Mouse (Mus musculus) left cerebral cortex, postnatal 4 days (tissue): ENCODE results near the gene Dnajc28. TPM values are rescaled to one million over a fixed set of nuclear protein-coding genes. Genes with fewer than 3 reads are reported as not detected.

Experiments used
- DNase-seq: peaks from one replicate; pipeline ENCODE4 v3.0.0-alpha.2; 2022
- intact Hi-C: fragments of 180-260 bp; cut with DNase I; formaldehyde crosslinking; loops from one replicate; pipeline ENCODE4 v1.15.1; 2025
- total RNA-seq, 2 experiments: library from RNA; stranded (reverse); gene quantifications; 2 replicates each; pipeline ENCODE4 v1.2.3; 2021

The Dnajc28 gene
- total RNA-seq, 2 experiments from 2014 or later = 1.8 to 2.8 TPM

- DNase-seq = peak; percentile 86
- intact Hi-C loops = no loop called here
These were observed 23.8 kb downstream of the Dnajc28 start for GRCm38 (mm10) chr16:91595076-91595475.

GRCm38 (mm10) chr16:91593262-91593661 lies 25.6 kb downstream of the Dnajc28 start:
- DNase-seq = no peak
- intact Hi-C loops = no loop called here

GRCm38 (mm10) chr16:91592162-91592561 lies 26.7 kb downstream of the Dnajc28 start:
- intact Hi-C loops = no loop called here
- no peak for DNase-seq

GRCm38 (mm10) chr16:91588703-91589102 lies 30.1 kb downstream of the Dnajc28 start:
- intact Hi-C loops = no loop called here
- DNase-seq = no peak

GRCm38 (mm10) chr16:91587730-91588453 lies 30.9 kb downstream of the Dnajc28 start:
- DNase-seq = no peak
- intact Hi-C loops = no loop called here

- intact Hi-C loops = no loop called here
- no peak for DNase-seq
These were observed 32.6 kb downstream of the Dnajc28 start for GRCm38 (mm10) chr16:91586244-91586643.

- intact Hi-C loops = no loop called here
- DNase-seq = no peak
These were observed 33.2 kb downstream of the Dnajc28 start for GRCm38 (mm10) chr16:91585617-91586016.

- peak; percentile 35 for DNase-seq
- intact Hi-C loops = loop anchor here (5.0 kb wide), 1 partner anchor 70 kb away; no protein-coding TSS in a partner anchor
These were observed 36.5 kb downstream of the Dnajc28 start for GRCm38 (mm10) chr16:91582307-91582706.

GRCm38 (mm10) chr16:91578980-91579720 lies 39.7 kb downstream of the Dnajc28 start:
- intact Hi-C loops = no loop called here
- DNase-seq = no peak

GRCm38 (mm10) chr16:91575151-91575550 lies 43.7 kb downstream of the Dnajc28 start:
- DNase-seq = no peak
- intact Hi-C loops = no loop called here

- DNase-seq = no peak
- intact Hi-C loops = no loop called here
These were observed 47.7 kb downstream of the Dnajc28 start for GRCm38 (mm10) chr16:91571105-91571504.

GRCm38 (mm10) chr16:91568960-91569359 lies 49.9 kb downstream of the Dnajc28 start:
- intact Hi-C loops = no loop called here
- DNase-seq = no peak

- intact Hi-C loops = no loop called here
- DNase-seq = no peak
These were observed 52.8 kb downstream of the Dnajc28 start for GRCm38 (mm10) chr16:91566002-91566401.

GRCm38 (mm10) chr16:91565292-91565951 lies 53.4 kb downstream of the Dnajc28 start:
- intact Hi-C loops = no loop called here
- DNase-seq = no peak

- intact Hi-C loops = no loop called here
These were observed 54.1 kb downstream of the Dnajc28 start for GRCm38 (mm10) chr16:91564580-91565291.

More at GRCm38 (mm10) chr16:91564580-91565291, 54.1 kb downstream of the Dnajc28 start:
- no peak for DNase-seq

Other genes with a start within 250 kb of the Dnajc28 start
- 10 to 100 TPM; 26.5 to 28.6 TPM for gene Ifnar2, start 246.2 kb downstream of the Dnajc28 start, total RNA-seq
- gene Gm21970, start 227.3 kb downstream of the Dnajc28 start, total RNA-seq = not detected
- gene Il10rb, start 212.9 kb downstream of the Dnajc28 start, total RNA-seq = 1 to 10 TPM; 7.0 to 7.8 TPM
- gene Ifnar1, start 133.8 kb downstream of the Dnajc28 start, total RNA-seq = 10 to 100 TPM; 83.8 to 92.7 TPM
- 10 to 100 TPM; 88.8 to 89.4 TPM for gene Ifngr2, start 72.0 kb downstream of the Dnajc28 start, total RNA-seq
- 10 to 100 TPM; 76.3 to 77.4 TPM for gene Tmem50b, start 21.2 kb downstream of the Dnajc28 start, total RNA-seq
- 10 to 100 TPM; 58.8 to 60.1 TPM for gene Gart, start 27.9 kb upstream of the Dnajc28 start, total RNA-seq
- gene Son, start 28.5 kb upstream of the Dnajc28 start, total RNA-seq = 100 to 1,000 TPM; 252 to 257 TPM
- 10 to 100 TPM; 32.8 to 37.1 TPM for gene Donson, start 69.7 kb upstream of the Dnajc28 start, total RNA-seq
- 10 to 100 TPM; 94.0 to 95.0 TPM for gene Cryzl1, start 109.9 kb upstream of the Dnajc28 start, total RNA-seq
- 100 to 1,000 TPM; 200 to 212 TPM for gene Itsn1, start 110.3 kb upstream of the Dnajc28 start, total RNA-seq